Mouse (Mus musculus) liver, embryonic 13.5 days (tissue): Measurements from ENCODE around the gene Fig4. TPM values are rescaled to one million over a fixed set of nuclear protein-coding genes. Genes with fewer than 3 reads are reported as not detected.

Experiments used
- ATAC-seq: fragments of 200-750 bp; cut with Nextera tagmentation; 2 replicates; pipeline ENCODE4 v1.8.0; 2017; ENCODE audit warnings: low read depth, mild to moderate bottlenecking, moderate number of reproducible peaks, moderate library complexity
- DNase-seq: peaks from one replicate; pipeline ENCODE4 v3.0.0; 2022
- H3K27ac ChIP-seq: fragments of 300-500 bp; sonication (generic); 2 replicates; pipeline ENCODE4 v1.5.1; 2015; ENCODE audit warnings: moderate library complexity, mild to moderate bottlenecking, inconsistent platforms
- H3K27me3 ChIP-seq: fragments of 300-500 bp; sonication (generic); 2 replicates; pipeline ENCODE4 v1.6.1; 2015; ENCODE audit warnings: mild to moderate bottlenecking, inconsistent platforms
- H3K36me3 ChIP-seq: fragments of 300-500 bp; sonication (generic); 2 replicates; pipeline ENCODE4 v1.6.1; 2015; ENCODE audit warnings: mild to moderate bottlenecking, inconsistent platforms
- H3K4me1 ChIP-seq: fragments of 300-500 bp; sonication (generic); replicated peaks from 2 replicates; pipeline ENCODE4 v1.6.1; 2015; ENCODE audit warnings: inconsistent platforms
- H3K4me2 ChIP-seq: fragments of 300-500 bp; sonication (generic); 2 replicates; pipeline ENCODE4 v1.6.1; 2015; ENCODE audit warnings: inconsistent platforms, mild to moderate bottlenecking, moderate library complexity
- H3K4me3 ChIP-seq: fragments of 300-500 bp; sonication (generic); replicated peaks from 2 replicates; pipeline ENCODE4 v1.5.1; 2015; ENCODE audit warnings: mild to moderate bottlenecking, inconsistent platforms
- H3K9ac ChIP-seq: fragments of 300-500 bp; sonication (generic); 2 replicates; pipeline ENCODE4 v1.6.1; 2015; ENCODE audit warnings: mild to moderate bottlenecking, inconsistent platforms
- H3K9me3 ChIP-seq: fragments of 300-500 bp; sonication (generic); replicated peaks from 2 replicates; pipeline ENCODE4 v1.6.1; 2016; ENCODE audit warnings: inconsistent platforms
- WGBS: fragments of 180-500 bp; shearing (Covaris S2); methylation state at CpG from one replicate; pipeline ENCODE4 v1.1.7; 2015; ENCODE audit not compliant: insufficient replicate concordance; 5-methylcytosine and 5-hydroxymethylcytosine counted together
- polyA plus RNA-seq: library from polyadenylated mRNA; unstranded; fragments of >200 nt; fragmentation: Nextera tagmentation; extraction: Ambion mirVana; gene quantifications from 2 replicates; pipeline ENCODE4 v1.2.1, GENCODE M21; 2015

Fig4 gene
- polyA plus RNA-seq, 1 experiment from 2014 or later = 9.9 TPM

GRCm38 (mm10) chr10:41241080-41241479, 62.0 kb downstream of the Fig4 start:
- Histone ChIP-seq H3K27ac (peak overlapping the region; percentile 76), H3K9ac (peak overlapping the region; percentile 33; the same call in 1 of the 2 replicates), H3K4me3 (no peak overlapping the region), H3K27me3 (no peaks in the 10 kb centered on the region), H3K4me1 (peaks cover 42% of the 10 kb centered on the region), H3K36me3 (no peaks in the 10 kb centered on the region), H3K4me2 (0 out of 2 replicates have a peak overlapping the region, but pooled peaks have one; percentile 3), H3K9me3 (no peaks in the 10 kb centered on the region)
- 58% methylated on average over 7 of the region's 7 CpGs for WGBS
- peak; percentile 78 for ATAC-seq
- no peak for DNase-seq

DNA sequence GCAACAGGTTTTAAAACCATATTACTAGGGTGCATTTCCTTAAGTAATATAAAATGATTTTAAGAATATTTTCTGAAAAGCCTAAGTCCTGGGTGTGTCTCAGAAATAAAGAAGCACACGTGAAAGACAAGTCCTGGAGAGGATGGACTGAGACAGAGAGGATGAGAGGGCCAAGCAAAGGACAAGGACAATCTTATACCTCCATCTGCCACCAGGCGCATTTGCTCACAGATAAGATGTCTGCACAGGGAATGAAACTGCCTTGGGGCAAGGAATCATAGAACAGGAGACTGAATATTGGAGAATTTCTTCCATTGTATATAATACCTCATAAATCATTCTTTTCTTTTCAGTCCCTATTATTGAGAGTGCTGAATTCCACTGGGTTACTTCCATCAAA, 67.0 kb downstream of the Fig4 start:
- DNase-seq = peak; percentile 63
- no peak overlapping the region for H3K4me2 ChIP-seq
- H3K36me3 ChIP-seq = no peaks in the 10 kb centered on the region
- H3K4me1 ChIP-seq = peaks cover 45% of the 10 kb centered on the region
- ATAC-seq = peak; percentile 87
- H3K9ac ChIP-seq = 0 out of 2 replicates have a peak overlapping the region, but pooled peaks have one; percentile 23
- WGBS = 36% methylated on average over 2 of the region's 2 CpGs
- H3K9me3 ChIP-seq = no peaks in the 10 kb centered on the region
- H3K27me3 ChIP-seq = no peaks in the 10 kb centered on the region
- no peak overlapping the region for H3K4me3 ChIP-seq
- peak overlapping the region; percentile 81 for H3K27ac ChIP-seq

GRCm38 (mm10) chr10:41235584-41235983, 67.5 kb downstream of the Fig4 start:
- no peaks in the 10 kb centered on the region for H3K27me3 ChIP-seq
- 0 out of 2 replicates have a peak overlapping the region, but pooled peaks have one; percentile 6 for H3K4me2 ChIP-seq

GRCm38 (mm10) chr10:41235159-41235558, 67.9 kb downstream of the Fig4 start:
- peak; percentile 78 for ATAC-seq
- no peaks in the 10 kb centered on the region for H3K9me3 ChIP-seq
- no peak overlapping the region for H3K4me3 ChIP-seq
- no peaks in the 10 kb centered on the region for H3K27me3 ChIP-seq
- H3K36me3 ChIP-seq = no peaks in the 10 kb centered on the region
- 88% methylated on average over 2 of the region's 2 CpGs for WGBS
- H3K4me1 ChIP-seq = peaks cover 39% of the 10 kb centered on the region
- no peak for DNase-seq
- H3K9ac ChIP-seq = peak overlapping the region; percentile 23; the same call in 1 of the 2 replicates
- peak overlapping the region; percentile 81 for H3K27ac ChIP-seq
- H3K4me2 ChIP-seq = peak overlapping the region; percentile 6; the same call in 1 of the 2 replicates

More at GRCm38 (mm10) chr10:41235584-41235983, 67.5 kb downstream of the Fig4 start:
- DNase-seq = no peak
- H3K4me1 ChIP-seq = peaks cover 41% of the 10 kb centered on the region
- H3K36me3 ChIP-seq = no peaks in the 10 kb centered on the region
- no peaks in the 10 kb centered on the region for H3K9me3 ChIP-seq
- peak overlapping the region; percentile 23; the same call in 1 of the 2 replicates for H3K9ac ChIP-seq
- peak overlapping the region; percentile 81 for H3K27ac ChIP-seq
- 77% methylated on average over 3 of the region's 3 CpGs for WGBS
- ATAC-seq = peak; percentile 69
- no peak overlapping the region for H3K4me3 ChIP-seq

DNA sequence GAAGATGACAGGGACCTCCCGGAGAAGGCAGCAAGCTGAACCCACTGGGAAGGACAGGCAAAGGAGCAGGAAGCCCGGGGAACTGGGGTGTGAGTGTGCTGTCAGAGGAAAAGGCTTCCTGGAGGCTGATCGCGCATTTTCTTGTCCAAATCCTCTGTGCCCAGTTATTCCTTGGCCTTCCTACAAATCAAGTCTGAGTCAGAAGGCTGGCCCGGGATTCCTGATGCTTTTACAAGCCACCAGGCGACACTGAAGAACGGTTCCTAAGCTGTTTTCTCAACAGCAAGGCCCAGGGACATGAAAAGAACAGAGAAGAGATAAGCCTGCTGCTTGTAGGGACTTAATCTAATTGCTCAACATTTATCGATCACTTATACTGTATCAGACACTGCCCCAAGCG, 68.5 kb downstream of the Fig4 start:
- ATAC-seq (no peak), DNase-seq (no peak)
- Histone ChIP-seq H3K36me3 (no peaks in the 10 kb centered on the region), H3K9me3 (no peaks in the 10 kb centered on the region), H3K9ac (peak overlapping the region; percentile 30), H3K27me3 (no peaks in the 10 kb centered on the region), H3K27ac (peak overlapping the region; percentile 81), H3K4me3 (no peak overlapping the region), H3K4me1 (peaks cover 35% of the 10 kb centered on the region), H3K4me2 (no peak overlapping the region)
- 67% methylated on average over 9 of the region's 9 CpGs for WGBS

DNA sequence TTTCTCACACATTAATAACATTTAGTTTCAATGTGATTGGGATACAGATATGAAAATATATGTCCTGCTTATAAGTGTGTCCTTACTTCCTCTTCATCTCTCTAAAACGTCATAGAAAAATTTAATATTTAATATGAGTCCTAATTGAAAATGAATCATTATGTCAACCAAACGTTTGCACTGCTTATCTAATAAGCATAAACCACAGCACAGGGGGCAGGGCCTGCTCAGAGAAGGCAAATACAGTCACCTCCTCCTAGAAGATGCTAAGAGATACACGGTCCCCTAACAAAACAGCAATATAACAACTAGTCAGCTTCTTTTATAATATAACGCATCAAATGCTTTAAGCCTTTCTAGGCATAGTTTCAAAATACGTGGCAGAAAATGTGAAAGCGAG, 69.9 kb downstream of the Fig4 start:
- H3K27me3 ChIP-seq = no peaks in the 10 kb centered on the region

DNA sequence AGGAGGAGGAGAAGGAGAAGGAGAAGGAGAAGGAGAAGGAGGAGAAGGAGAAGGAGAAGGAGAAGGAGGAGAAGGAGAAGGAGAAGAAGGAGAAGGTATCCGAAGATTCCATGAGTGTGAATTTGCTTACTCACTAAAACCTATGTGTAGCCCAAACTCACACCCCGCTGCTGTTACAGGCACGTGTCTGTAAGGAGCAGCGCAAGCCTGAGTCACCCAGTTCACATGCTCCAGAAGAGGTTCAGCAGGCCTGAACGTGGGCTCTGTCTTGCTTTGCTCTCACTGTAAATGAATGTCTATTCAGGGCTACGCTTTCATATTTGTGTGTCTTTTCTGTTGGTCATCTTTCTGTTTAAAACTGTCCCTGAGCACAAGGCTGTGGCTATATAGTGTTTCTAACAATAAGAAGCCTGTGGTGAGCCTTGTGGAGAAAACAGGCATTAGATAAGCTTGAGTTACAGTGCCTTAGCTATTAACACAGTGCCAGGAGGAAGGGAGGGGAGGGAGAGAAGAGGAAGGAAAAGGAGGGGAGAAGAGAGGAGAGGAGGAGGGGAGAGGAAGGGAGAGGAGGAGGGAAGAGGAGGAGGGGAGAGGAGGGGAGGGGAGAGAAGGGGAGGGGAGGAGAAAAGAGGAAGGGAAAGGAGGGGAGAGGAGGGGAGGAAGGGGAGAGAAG, 71.8 kb downstream of the Fig4 start:
- no peaks in the 10 kb centered on the region for H3K27me3 ChIP-seq

More for the DNA sequence above, 69.9 kb downstream of the Fig4 start:
- Histone ChIP-seq H3K9me3 (no peaks in the 10 kb centered on the region), H3K4me1 (peaks cover 41% of the 10 kb centered on the region), H3K4me3 (no peak overlapping the region), H3K4me2 (no peak overlapping the region), H3K9ac (no peak overlapping the region), H3K27ac (peak overlapping the region; percentile 36; the same call in 1 of the 2 replicates), H3K36me3 (no peaks in the 10 kb centered on the region)
- 67% methylated on average over 6 of the region's 6 CpGs for WGBS
- DNase-seq (no peak), ATAC-seq (no peak)

GRCm38 (mm10) chr10:41227626-41228025, 75.4 kb downstream of the Fig4 start:
- Histone ChIP-seq H3K4me2 (no peak overlapping the region), H3K9me3 (no peaks in the 10 kb centered on the region), H3K36me3 (peaks cover 8% of the 10 kb centered on the region), H3K4me3 (no peak overlapping the region), H3K27me3 (no peaks in the 10 kb centered on the region), H3K9ac (no peak overlapping the region), H3K4me1 (peaks cover 19% of the 10 kb centered on the region), H3K27ac (peak overlapping the region; percentile 63)
- ATAC-seq (no peak), DNase-seq (no peak)
- WGBS = 80% methylated on average over 7 of the region's 7 CpGs

More for the DNA sequence above, 71.8 kb downstream of the Fig4 start:
- Histone ChIP-seq H3K9me3 (no peaks in the 10 kb centered on the region), H3K4me2 (no peak overlapping the region), H3K27ac (peak overlapping the region; percentile 7; the same call in 1 of the 2 replicates), H3K4me3 (no peak overlapping the region), H3K9ac (no peak overlapping the region), H3K36me3 (peaks cover 8% of the 10 kb centered on the region), H3K4me1 (peaks cover 33% of the 10 kb centered on the region)
- DNase-seq = no peak
- 75% methylated on average over 6 of the region's 6 CpGs for WGBS
- no peak for ATAC-seq

GRCm38 (mm10) chr10:41223499-41223898, 79.6 kb downstream of the Fig4 start:
- H3K4me1 ChIP-seq = peaks cover 31% of the 10 kb centered on the region
- no peak for DNase-seq
- peaks cover 8% of the 10 kb centered on the region for H3K36me3 ChIP-seq
- 86% methylated on average over 4 of the region's 4 CpGs for WGBS
- 0 out of 2 replicates have a peak overlapping the region, but pooled peaks have one; percentile 17 for H3K9ac ChIP-seq
- no peaks in the 10 kb centered on the region for H3K9me3 ChIP-seq
- H3K4me3 ChIP-seq = no peak overlapping the region
- no peaks in the 10 kb centered on the region for H3K27me3 ChIP-seq
- H3K27ac ChIP-seq = peak overlapping the region; percentile 55
- ATAC-seq = 0 out of 2 replicates have a peak, but pooled peaks have one; percentile 18
- H3K4me2 ChIP-seq = no peak overlapping the region

- Histone ChIP-seq H3K9me3 (no peaks in the 10 kb centered on the region), H3K27me3 (no peaks in the 10 kb centered on the region), H3K9ac (no peak overlapping the region), H3K36me3 (no peaks in the 10 kb centered on the region), H3K4me1 (peaks cover 38% of the 10 kb centered on the region), H3K27ac (peak overlapping the region; percentile 55), H3K4me2 (no peak overlapping the region), H3K4me3 (no peak overlapping the region)
- DNase-seq (no peak), ATAC-seq (no peak)
- WGBS = 79% methylated on average over 4 of the region's 4 CpGs
These were observed 81.9 kb downstream of the Fig4 start for GRCm38 (mm10) chr10:41221204-41221603.

- no peak for DNase-seq
These were observed 84.2 kb downstream of the Fig4 start for GRCm38 (mm10) chr10:41218897-41219296.

More at GRCm38 (mm10) chr10:41218897-41219296, 84.2 kb downstream of the Fig4 start:
- Histone ChIP-seq H3K9ac (no peak overlapping the region), H3K9me3 (no peaks in the 10 kb centered on the region), H3K27ac (peak overlapping the region; percentile 48; the same call in 1 of the 2 replicates), H3K4me1 (peaks cover 59% of the 10 kb centered on the region), H3K27me3 (no peaks in the 10 kb centered on the region), H3K36me3 (no peaks in the 10 kb centered on the region), H3K4me2 (no peak overlapping the region), H3K4me3 (no peak overlapping the region)
- 81% methylated on average over 10 of the region's 10 CpGs for WGBS
- ATAC-seq = no peak
